Comparison of ENCODE assay signal across 8 mouse cellular contexts in genomic region chr6:88446063-88447002, GRCm38 (mm10). TPM values are rescaled to one million over a fixed set of nuclear protein-coding genes. Genes with fewer than 3 reads are reported as not detected.
DNase-seq lines count a peak whose midpoint lies in the region; ATAC-seq and TF ChIP-seq lines count a peak whose summit lies in the region.

TSS of gene Eefsec (minus strand) at chr6:88446539.

- no peak within 1 kb of the TSS for H3K27ac ChIP-seq in bone marrow macrophage, adult 2 months (ENCODE audit: insufficient read depth, low read depth, low read length)
- no peak within 1 kb of the TSS for H3K27ac ChIP-seq in embryonic fibroblast, embryonic 13.5 days (ENCODE audit: insufficient read depth, low read length)
- H3K27ac ChIP-seq in heart, embryonic 10.5 days, result peak within 1 kb of the TSS; percentile 89
- H3K27ac ChIP-seq in kidney, embryonic 15.5 days, result peak within 1 kb of the TSS; percentile 82
- peak within 1 kb of the TSS; percentile 69; the same call in 1 of the 2 replicates for H3K27ac ChIP-seq in limb, embryonic 15.5 days
- H3K27ac ChIP-seq in midbrain, postnatal 0 days (ENCODE audit: low read depth, low read length), result peak within 1 kb of the TSS; percentile 21; the same call in 1 of the 2 replicates

- no peak for TF ChIP-seq CTCF in bone marrow macrophage, adult 2 months (IDR thresholded peaks at IDR 0.05; ENCODE audit: low read depth, low read length)
- TF ChIP-seq CTCF in embryonic fibroblast, embryonic 13.5 days (IDR thresholded peaks at IDR 0.05; ENCODE audit: borderline replicate concordance, insufficient read depth, low read length), result no peak
- TF ChIP-seq CTCF in midbrain, postnatal 0 days (IDR thresholded peaks at IDR 0.05), result no peak

- peaks cover 18% of the 10 kb centered on the region; the same call in 1 of the 2 replicates for H3K27me3 ChIP-seq in heart, embryonic 10.5 days (ENCODE audit: insufficient read depth, poor library complexity, severe bottlenecking)
- peaks cover 4% of the 10 kb centered on the region; the same call in 1 of the 2 replicates for H3K27me3 ChIP-seq in kidney, embryonic 15.5 days
- H3K27me3 ChIP-seq in limb, embryonic 15.5 days, result no peaks in the 10 kb centered on the region
- H3K27me3 ChIP-seq in midbrain, postnatal 0 days (ENCODE audit: insufficient read depth, low read length), result no peaks in the 10 kb centered on the region

- peak within 1 kb of the TSS; percentile 90 for H3K4me2 ChIP-seq in kidney, embryonic 15.5 days
- H3K4me2 ChIP-seq in limb, embryonic 15.5 days, result peak within 1 kb of the TSS; percentile 89
- peak within 1 kb of the TSS; percentile 85 for H3K4me2 ChIP-seq in midbrain, postnatal 0 days (ENCODE audit: low read depth, low read length, poor library complexity, severe bottlenecking)

- DNase-seq in B cell, adult 2 months, result peak; percentile 91 to 92
- peak; percentile 91 for DNase-seq in heart, embryonic 10.5 days (ENCODE audit: low spot score)
- peak; percentile 87 for DNase-seq in midbrain, postnatal 0 days (ENCODE audit: low spot score)
- DNase-seq in spleen, postnatal 10 days (ENCODE audit: low spot score in 2 of 2), result peak; percentile 89

- H3K4me3 ChIP-seq in bone marrow macrophage, adult 2 months (ENCODE audit: insufficient read depth, low read length), result peak within 1 kb of the TSS; percentile 88
- peak within 1 kb of the TSS; percentile 69 for H3K4me3 ChIP-seq in embryonic fibroblast, embryonic 13.5 days (ENCODE audit: insufficient read depth, low read length)
- H3K4me3 ChIP-seq in heart, embryonic 10.5 days, result peak within 1 kb of the TSS; percentile 78
- H3K4me3 ChIP-seq in kidney, embryonic 15.5 days (replicated peaks), result peak within 1 kb of the TSS; percentile 93
- peak within 1 kb of the TSS; percentile 97 for H3K4me3 ChIP-seq in limb, embryonic 15.5 days
- peak within 1 kb of the TSS; percentile 74 for H3K4me3 ChIP-seq in midbrain, postnatal 0 days (ENCODE audit: low read depth, low read length)

- ATAC-seq in kidney, embryonic 15.5 days (replicated peaks; ENCODE audit: low FRiP score), result peak; percentile 89
- peak; percentile 84; the same call in 1 of the 2 replicates for ATAC-seq in limb, embryonic 15.5 days (ENCODE audit: insufficient number of reproducible peaks, low FRiP score, low TSS enrichment, low read depth)
- peak; percentile 93 for ATAC-seq in midbrain, postnatal 0 days (ENCODE audit: low FRiP score)

- H3K9me3 ChIP-seq in heart, embryonic 10.5 days, result no peaks in the 10 kb centered on the region
- no peaks in the 10 kb centered on the region for H3K9me3 ChIP-seq in kidney, embryonic 15.5 days (replicated peaks)
- H3K9me3 ChIP-seq in limb, embryonic 15.5 days, result no peaks in the 10 kb centered on the region
- no peaks in the 10 kb centered on the region for H3K9me3 ChIP-seq in midbrain, postnatal 0 days (ENCODE audit: low read length)

- H3K9ac ChIP-seq in kidney, embryonic 15.5 days, result peak within 1 kb of the TSS; percentile 86
- peak within 1 kb of the TSS; percentile 70 for H3K9ac ChIP-seq in limb, embryonic 15.5 days
- peak within 1 kb of the TSS; percentile 75 for H3K9ac ChIP-seq in midbrain, postnatal 0 days (replicated peaks; ENCODE audit: low read length, poor library complexity, severe bottlenecking)

- H3K4me1 ChIP-seq in bone marrow macrophage, adult 2 months (ENCODE audit: control insufficient read depth, insufficient read depth, low read length), result peaks cover 9% of the 10 kb centered on the region
- peaks cover 2% of the 10 kb centered on the region; the same call in 1 of the 2 replicates for H3K4me1 ChIP-seq in embryonic fibroblast, embryonic 13.5 days (ENCODE audit: control insufficient read depth, insufficient read depth, low read length)
- peaks cover 14% of the 10 kb centered on the region; the same call in 1 of the 2 replicates for H3K4me1 ChIP-seq in heart, embryonic 10.5 days
- H3K4me1 ChIP-seq in kidney, embryonic 15.5 days, result peaks cover 18% of the 10 kb centered on the region
- H3K4me1 ChIP-seq in limb, embryonic 15.5 days, result peaks cover 12% of the 10 kb centered on the region
- H3K4me1 ChIP-seq in midbrain, postnatal 0 days (ENCODE audit: insufficient read depth, low read length), result no peaks in the 10 kb centered on the region

- H3K36me3 ChIP-seq in heart, embryonic 10.5 days, result no peaks in the 10 kb centered on the region
- H3K36me3 ChIP-seq in kidney, embryonic 15.5 days, result no peaks in the 10 kb centered on the region
- H3K36me3 ChIP-seq in limb, embryonic 15.5 days, result no peaks in the 10 kb centered on the region
- no peaks in the 10 kb centered on the region for H3K36me3 ChIP-seq in midbrain, postnatal 0 days (ENCODE audit: insufficient read depth, low read length)

- under 1% methylated on average over 71 of the region's 72 CpGs for WGBS in heart, embryonic 10.5 days
- under 1% methylated on average over 72 of the region's 72 CpGs for WGBS in kidney, embryonic 15.5 days
- WGBS in limb, embryonic 15.5 days, result 1% methylated on average over 72 of the region's 72 CpGs
- WGBS in midbrain, postnatal 0 days, result 2% methylated on average over 72 of the region's 72 CpGs

- no peak for TF ChIP-seq POLR2A in bone marrow macrophage, adult 2 months (IDR thresholded peaks at IDR 0.05; ENCODE audit: borderline replicate concordance, low read depth, low read length)
- peak; percentile 68; the same call in 1 of the 2 replicates for TF ChIP-seq POLR2A in embryonic fibroblast, embryonic 13.5 days (IDR thresholded peaks at IDR 0.05; ENCODE audit: low read depth, low read length)

RNA-seq across cellular contexts. Expression of gene Eefsec, which starts in this region (rescaled TPM):
- polyA plus RNA-seq in bone marrow macrophage, adult 2 months (2012; ENCODE audit: insufficient read depth, insufficient read length, missing spikeins), result 8.5 and 10.0 TPM in 2 replicates
- 11.0 and 13.8 TPM in 2 replicates for polyA plus RNA-seq in embryonic fibroblast, embryonic 13.5 days (2011; ENCODE audit: insufficient read length, low read depth, missing spikeins)
- 26.4 and 29.1 TPM in 2 replicates for polyA plus RNA-seq in heart, embryonic 10.5 days (2016; fragmentation: Nextera tagmentation; extraction: Ambion mirVana)
- polyA plus RNA-seq in kidney, embryonic 15.5 days (2015; fragmentation: Nextera tagmentation; extraction: Ambion mirVana), result 37.7 and 42.8 TPM in 2 replicates
- polyA plus RNA-seq in limb, embryonic 15.5 days (2015; fragmentation: Nextera tagmentation; extraction: Ambion mirVana), result 35.1 TPM in 2 replicates
- 23.7 and 26.8 TPM in 2 replicates for total RNA-seq in midbrain, postnatal 0 days (2014; rRNA removed)
- 24.4 and 27.8 TPM in 2 replicates for polyA plus RNA-seq in midbrain, postnatal 0 days (2015; fragmentation: Nextera tagmentation; extraction: Ambion mirVana)

Comparison
In these comparisons a context has a peak if more than half of its experiments do, and no peak if none do; other contexts are left out.
1. H3K27ac ChIP-seq: peak in heart, embryonic 10.5 days (single experiment), kidney, embryonic 15.5 days (single experiment), limb, embryonic 15.5 days (single experiment) and midbrain, postnatal 0 days (single experiment); none in bone marrow macrophage, adult 2 months (single experiment) and embryonic fibroblast, embryonic 13.5 days (single experiment).
2. Peak in every context shown above with its lines, with median percentiles within 50 percentile points of each other: DNase-seq, H3K4me3 ChIP-seq, ATAC-seq, H3K4me2 ChIP-seq and H3K9ac ChIP-seq.